Mouse (Mus musculus) spleen, adult 18-20 months (tissue): ENCODE results near the gene Snx8.

Experiments used
- DNase-seq, 2 experiments: peaks; one replicate each; pipeline ENCODE4 v3.0.0; 2022; ENCODE audit warnings: mixed read lengths in 2 of 2

Gene Snx8

DNA sequence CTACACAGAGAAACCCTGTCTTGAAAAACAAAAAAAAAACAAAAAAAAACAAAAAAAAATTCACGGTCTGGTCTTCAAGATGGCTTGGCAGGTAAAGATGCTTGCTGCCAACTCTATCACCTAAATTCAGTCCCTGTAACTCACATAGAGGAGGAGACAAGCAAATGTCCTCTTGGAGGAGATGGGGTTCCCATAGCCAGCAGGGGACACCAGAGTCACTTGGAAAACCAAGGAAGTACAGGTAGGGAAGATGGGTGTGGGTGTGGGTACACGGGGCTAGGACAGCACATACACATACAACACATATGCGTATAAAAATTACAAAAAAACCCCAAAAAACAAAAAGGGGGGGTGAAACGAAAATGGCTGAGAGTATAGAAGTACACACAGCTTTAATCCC lies 46.2 kb downstream of the Snx8 start:
- no peak for DNase-seq

DNA sequence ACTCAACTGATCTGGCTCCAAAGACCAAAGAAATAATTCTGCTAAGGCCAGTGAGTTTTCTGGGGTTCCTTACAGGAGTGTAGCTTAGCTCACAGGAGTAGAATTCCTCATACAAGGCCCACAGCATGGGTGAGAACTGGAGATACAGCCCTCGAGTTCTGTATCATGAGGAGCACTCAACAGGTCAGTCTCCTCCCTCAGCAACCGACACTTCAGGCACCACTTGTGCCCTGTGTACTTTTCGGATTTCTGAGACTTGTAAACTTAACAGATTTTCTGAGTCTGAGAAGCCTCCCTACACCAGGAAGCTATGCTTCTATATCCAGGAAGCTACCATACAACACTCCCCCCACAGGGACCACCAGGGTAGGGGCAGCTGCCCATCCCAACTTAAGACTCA lies 49.2 kb downstream of the Snx8 start:
- no peak for DNase-seq

DNA sequence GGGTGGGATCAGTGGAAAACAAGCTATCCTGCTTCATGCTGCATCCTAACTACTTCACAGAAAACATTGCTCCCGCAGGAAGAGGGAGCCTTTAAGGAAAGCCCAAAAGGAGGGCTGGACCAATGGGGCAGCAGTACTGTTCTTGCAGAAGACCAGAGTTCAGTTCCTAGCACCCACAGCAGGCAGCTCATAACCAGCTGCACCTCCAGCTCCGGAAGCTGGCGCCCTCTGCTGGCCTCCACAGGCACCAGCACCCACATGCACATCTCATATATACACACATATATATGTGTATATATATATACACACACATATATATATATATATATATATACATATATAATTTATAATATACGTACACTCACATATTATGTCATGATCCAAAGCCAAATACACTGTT lies 50.3 kb downstream of the Snx8 start:
- no peak for DNase-seq

DNA sequence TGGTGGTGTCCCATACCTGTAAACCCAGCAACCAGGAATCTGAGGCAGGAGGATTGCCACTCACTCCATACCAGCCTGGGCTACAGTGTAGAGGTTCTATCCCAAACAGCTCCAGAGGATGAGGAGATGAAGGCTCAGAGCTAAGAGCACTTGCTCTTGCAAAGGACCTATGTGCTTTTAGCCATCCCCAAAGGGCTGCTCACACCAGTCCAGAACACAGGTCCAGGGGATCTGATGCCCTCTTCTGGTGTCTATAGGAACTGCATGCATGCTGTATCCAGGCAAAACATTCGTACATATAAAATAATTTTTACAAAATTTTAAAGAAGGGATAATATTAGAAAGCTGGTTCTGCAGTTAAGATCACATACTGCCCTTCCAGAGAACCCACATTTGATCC lies 52.4 kb downstream of the Snx8 start:
- DNase-seq, result peak in 1 of 2 experiments; percentile 21

GRCm38 (mm10) chr5:140333631-140334030 lies 55.4 kb downstream of the Snx8 start:
- DNase-seq, result peak in 1 of 2 experiments; percentile 24

DNA sequence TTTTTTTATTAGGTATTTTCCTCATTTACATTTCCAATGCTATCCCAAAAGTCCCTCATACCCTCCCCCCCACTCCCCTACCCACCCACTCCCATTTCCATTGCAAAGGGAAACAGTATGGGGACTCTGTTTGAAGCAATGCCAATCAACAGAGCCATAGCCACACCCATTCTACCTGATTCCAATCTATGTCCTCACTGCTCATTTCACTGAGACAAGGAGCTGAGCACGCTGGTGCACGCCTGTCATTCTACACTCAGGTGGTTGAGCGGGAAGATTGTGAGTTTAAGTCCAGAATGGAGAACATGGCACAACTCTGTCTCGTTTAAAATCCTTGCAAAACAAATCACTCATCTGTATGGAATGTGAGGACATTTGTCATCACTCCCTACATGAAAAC lies 56.5 kb downstream of the Snx8 start:
- DNase-seq, result no peak

DNA sequence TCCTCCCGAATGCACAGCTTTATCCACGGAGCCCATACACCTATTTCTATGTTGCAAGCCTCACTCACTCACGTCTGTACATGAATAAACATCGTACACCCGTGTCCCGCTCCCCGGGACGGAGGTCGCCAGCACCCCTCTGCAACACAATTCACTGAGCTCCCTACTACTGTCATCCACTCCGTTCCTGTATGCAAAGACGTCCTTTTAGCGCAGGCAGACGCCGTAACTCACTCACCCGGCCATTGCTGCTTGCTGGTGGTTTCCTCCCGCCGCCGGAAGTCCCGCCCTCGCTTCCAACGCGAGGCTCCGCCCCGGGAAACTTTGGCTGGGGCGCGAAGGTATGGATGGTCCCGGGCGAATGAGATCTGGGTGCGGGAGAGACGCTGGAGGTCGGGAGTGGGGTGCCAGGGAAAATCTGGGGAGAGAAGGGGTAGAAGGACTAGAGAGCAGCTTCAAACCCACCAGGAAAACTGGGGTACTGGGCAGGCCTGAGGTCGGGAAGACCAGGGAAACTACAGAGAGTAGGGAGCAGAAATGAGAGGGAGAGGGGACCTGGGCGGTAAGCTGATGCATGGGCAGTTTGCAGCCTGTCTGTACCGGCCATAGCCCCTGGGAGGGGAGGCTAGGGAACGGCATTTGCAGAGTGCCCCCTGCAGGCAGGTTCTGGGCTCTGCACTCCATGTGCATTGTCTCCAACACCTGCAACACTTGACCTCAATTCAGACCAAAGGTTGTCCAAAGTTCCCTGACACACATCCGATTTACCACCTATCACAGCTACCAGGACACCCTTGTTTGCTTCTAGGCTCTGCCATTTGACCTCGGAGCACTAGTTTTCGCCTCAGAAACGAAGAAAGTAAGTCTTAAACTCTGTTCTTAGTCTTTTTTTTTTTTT lies 57.2 kb downstream of the Snx8 start, which contains the start of gene Mrm2:
Gene Mrm2 (minus strand): TSS at position 284 of the 898 bp plus-strand sequence.
- peak; percentile 63 to 82 for DNase-seq

- DNase-seq, result no peak
These were observed 65.0 kb downstream of the Snx8 start for GRCm38 (mm10) chr5:140324058-140324457.

DNA sequence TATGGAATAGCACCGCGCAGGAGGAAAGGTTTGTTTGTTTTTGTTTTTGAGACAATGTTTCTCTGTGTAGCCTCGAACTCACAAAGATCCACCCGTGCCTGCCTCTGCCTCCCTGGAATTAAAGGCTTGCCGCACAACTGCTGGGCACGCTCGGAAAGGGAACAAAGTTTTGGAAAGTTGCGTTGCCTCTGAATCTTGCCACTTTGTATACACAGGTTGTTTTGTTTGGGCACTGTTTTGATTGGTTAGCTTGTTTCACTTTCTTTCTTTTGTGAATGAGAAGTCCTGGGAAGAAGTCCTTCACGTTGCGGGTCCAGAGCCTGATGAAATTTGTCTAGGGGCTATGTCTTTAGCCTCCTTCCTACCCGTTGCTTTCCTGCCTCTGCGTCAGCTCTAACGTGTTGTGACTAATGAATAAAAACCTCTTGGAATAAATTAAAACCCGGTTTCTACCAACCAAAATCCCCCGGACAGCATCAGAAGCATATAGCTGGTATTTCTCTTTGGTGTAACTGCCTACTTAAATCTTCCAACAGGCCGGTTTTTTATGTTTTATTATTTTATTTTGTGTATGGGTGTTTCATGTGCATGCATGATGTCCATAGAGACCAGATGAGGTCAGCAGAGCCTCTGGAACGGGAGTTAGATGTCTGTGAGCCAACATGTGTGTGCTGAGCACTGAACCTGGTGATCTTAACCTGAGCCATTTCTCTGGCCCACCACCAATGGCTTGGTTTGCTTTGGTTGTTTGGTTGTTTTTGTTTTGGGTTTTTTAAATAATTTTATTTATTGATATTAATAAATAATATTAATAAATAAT lies 67.1 kb downstream of the Snx8 start:
- DNase-seq, result no peak

DNA sequence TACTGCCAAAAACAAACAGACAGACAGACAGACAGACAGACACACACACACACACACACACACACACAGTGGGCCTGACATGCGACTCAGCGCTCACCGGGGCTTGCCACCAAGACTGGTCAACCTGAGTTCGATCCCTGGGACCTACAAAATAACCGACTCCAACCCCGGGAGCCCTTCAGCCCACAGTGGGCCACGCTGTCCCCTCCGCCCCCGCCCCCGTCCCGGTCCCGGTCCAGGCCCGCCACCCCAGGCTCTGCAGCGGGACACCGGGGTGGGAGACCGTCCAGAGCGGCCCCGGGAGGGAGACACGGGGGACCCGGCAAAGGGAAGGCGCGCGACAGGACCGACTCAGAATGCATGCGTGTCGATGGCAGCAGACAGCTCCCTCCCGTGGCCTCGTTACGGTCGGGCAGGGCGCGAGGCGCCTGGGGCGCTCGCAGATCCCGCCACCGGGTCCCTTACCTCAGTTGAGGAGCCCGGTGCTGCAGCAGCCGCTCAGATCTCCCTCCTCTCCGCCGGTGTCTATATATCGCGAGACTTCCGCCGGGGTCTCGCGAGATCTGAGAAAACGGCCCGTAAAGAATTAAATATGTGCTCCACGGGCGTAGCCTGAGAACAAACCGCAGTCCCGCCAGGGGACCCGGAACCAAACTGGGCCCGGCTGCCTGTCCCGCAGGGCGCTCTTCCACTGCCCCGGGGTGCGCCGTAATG lies 67.9 kb downstream of the Snx8 start, which contains the start of the genes Mad1l1 and Nudt1:
Gene Mad1l1 (minus strand): TSS at position 511 of the 714 bp plus-strand sequence.
Gene Nudt1 (plus strand): TSS at position 615 of the 714 bp plus-strand sequence.
- peak; percentile 90 to 91 for DNase-seq

GRCm38 (mm10) chr5:140316716-140317115 lies 72.3 kb downstream of the Snx8 start:
- DNase-seq, result no peak

GRCm38 (mm10) chr5:140307602-140308001 lies 81.5 kb downstream of the Snx8 start:
- DNase-seq, result no peak

DNA sequence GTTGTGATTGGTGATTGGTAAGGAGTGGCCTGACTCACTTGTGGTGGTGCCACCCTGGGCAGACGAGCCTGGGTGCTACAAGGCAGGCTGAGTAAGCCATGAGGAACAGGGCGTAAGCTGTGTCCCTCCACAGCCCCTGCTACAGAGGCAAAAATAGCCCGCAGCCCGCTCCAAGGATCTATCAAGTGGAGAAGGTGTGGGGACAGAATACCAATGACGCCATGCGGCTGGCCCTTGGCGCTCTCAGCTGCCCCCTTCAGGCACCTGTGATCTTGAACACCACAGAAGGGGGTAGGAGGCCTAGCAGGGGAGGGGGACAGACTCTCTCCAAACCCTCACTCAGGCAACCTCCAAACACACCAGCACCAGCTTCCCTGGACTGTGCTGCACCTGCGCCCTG lies 83.0 kb downstream of the Snx8 start:
- DNase-seq, result no peak

DNA sequence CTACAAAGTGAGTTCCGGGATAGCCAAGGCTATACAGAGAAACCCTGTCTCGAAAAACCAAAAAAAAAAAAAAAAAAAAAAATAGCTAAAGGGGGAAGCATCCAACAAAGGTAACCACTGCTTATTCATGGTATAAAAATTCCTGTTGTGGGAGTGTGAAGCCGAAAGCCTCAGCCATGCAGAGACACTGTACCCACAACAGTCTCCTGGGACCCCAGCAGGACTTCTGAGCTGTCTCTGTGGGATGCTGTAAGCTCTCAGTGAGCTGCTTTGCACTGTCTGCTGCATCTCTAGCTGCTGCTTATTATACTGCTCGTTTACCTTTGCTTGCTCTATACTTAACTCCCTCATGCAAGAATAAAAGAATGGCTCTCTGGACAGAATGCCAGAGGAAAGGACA lies 90.8 kb downstream of the Snx8 start:
- no peak for DNase-seq

GRCm38 (mm10) chr5:140292152-140292551 lies 96.9 kb downstream of the Snx8 start:
- peak; percentile 13 to 54 for DNase-seq
